ENCODE assay signal across 8 mouse cellular contexts in the genomic region with DNA sequence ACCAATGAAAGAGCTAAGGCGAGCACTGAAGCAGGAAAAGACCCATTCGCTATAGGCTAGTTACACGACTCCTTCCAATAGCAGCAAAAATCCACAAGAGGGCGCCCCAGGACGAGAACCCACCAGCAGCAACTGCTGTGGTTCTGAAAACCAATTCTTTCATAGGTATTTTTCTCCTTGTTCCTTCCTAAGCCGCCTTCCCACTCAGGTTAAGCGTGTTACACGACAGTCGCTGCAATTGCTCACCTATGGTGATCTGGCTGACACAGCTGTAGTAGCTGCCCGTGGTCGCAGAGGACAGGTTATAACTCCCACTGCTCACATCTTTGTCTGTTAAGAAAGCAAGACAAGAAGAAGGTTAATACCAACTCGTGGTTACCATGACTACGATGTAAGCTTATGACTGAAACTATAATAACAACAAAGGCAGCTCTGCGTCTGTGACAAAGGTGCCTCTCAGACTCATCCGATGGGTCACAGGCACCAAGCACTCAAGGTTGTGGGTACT. TPM values are rescaled to one million over a fixed set of nuclear protein-coding genes. Genes with fewer than 3 reads are reported as not detected.
DNase-seq lines count a peak whose midpoint lies in the region; ATAC-seq and TF ChIP-seq lines count a peak whose summit lies in the region.

No protein-coding gene starts in this region.

- WGBS in embryonic facial prominence, embryonic 10.5 days: 29% methylated on average over 15 of the region's 15 CpGs
- 30% methylated on average over 15 of the region's 15 CpGs for WGBS in heart, postnatal 0 days
- WGBS in liver, postnatal 0 days (ENCODE audit: insufficient replicate concordance): 29% methylated on average over 15 of the region's 15 CpGs
- WGBS in neural tube, embryonic 15.5 days: 14% methylated on average over 15 of the region's 15 CpGs

- ATAC-seq in heart, postnatal 0 days (ENCODE audit: insufficient read depth, low read depth): no peak
- 0 out of 2 replicates have a peak, but pooled peaks have one; percentile 19 for ATAC-seq in liver, postnatal 0 days
- ATAC-seq in neural tube, embryonic 15.5 days (ENCODE audit: low FRiP score): peak; percentile 92

- no peak overlapping the region for H3K4me3 ChIP-seq in embryonic facial prominence, embryonic 10.5 days
- H3K4me3 ChIP-seq in heart, postnatal 0 days (ENCODE audit: low read depth, low read length): no peak overlapping the region
- H3K4me3 ChIP-seq in liver, postnatal 0 days (ENCODE audit: low read depth, low read length): no peak overlapping the region
- peak overlapping the region; percentile 24; the same call in 1 of the 2 replicates for H3K4me3 ChIP-seq in neural tube, embryonic 15.5 days (replicated peaks)

- H3K27ac ChIP-seq in embryonic facial prominence, embryonic 10.5 days (replicated peaks): no peak overlapping the region
- no peak overlapping the region for H3K27ac ChIP-seq in heart, postnatal 0 days (ENCODE audit: low read depth)
- H3K27ac ChIP-seq in liver, postnatal 0 days (ENCODE audit: low read depth): no peak overlapping the region
- H3K27ac ChIP-seq in neural tube, embryonic 15.5 days (replicated peaks): no peak overlapping the region

- H3K36me3 ChIP-seq in embryonic facial prominence, embryonic 10.5 days (replicated peaks): no peaks in the 10 kb centered on the region
- H3K36me3 ChIP-seq in heart, postnatal 0 days (replicated peaks; ENCODE audit: control insufficient read depth, insufficient read depth, low read length): no peaks in the 10 kb centered on the region
- no peaks in the 10 kb centered on the region for H3K36me3 ChIP-seq in liver, postnatal 0 days (replicated peaks; ENCODE audit: insufficient read depth, low read length)
- no peaks in the 10 kb centered on the region for H3K36me3 ChIP-seq in neural tube, embryonic 15.5 days

- TF ChIP-seq EP300 in heart, postnatal 0 days (IDR thresholded peaks at IDR 0.05; ENCODE audit: low read depth): no peak
- TF ChIP-seq EP300 in liver, postnatal 0 days (IDR thresholded peaks at IDR 0.05; ENCODE audit: low read depth): no peak

- H3K4me1 ChIP-seq in embryonic facial prominence, embryonic 10.5 days: no peaks in the 10 kb centered on the region
- H3K4me1 ChIP-seq in heart, postnatal 0 days (ENCODE audit: control insufficient read depth, insufficient read depth): no peaks in the 10 kb centered on the region
- H3K4me1 ChIP-seq in liver, postnatal 0 days (ENCODE audit: insufficient read depth): no peaks in the 10 kb centered on the region
- 0 out of 2 replicates have a peak, but pooled peaks cover 3% of the 10 kb centered on the region for H3K4me1 ChIP-seq in neural tube, embryonic 15.5 days

- H3K4me2 ChIP-seq in heart, postnatal 0 days (ENCODE audit: low read depth, low read length): no peak overlapping the region
- no peak overlapping the region for H3K4me2 ChIP-seq in liver, postnatal 0 days (ENCODE audit: low read depth, low read length)
- H3K4me2 ChIP-seq in neural tube, embryonic 15.5 days: peak overlapping the region; percentile 43

- H3K9me3 ChIP-seq in embryonic facial prominence, embryonic 10.5 days: no peaks in the 10 kb centered on the region
- no peaks in the 10 kb centered on the region for H3K9me3 ChIP-seq in heart, postnatal 0 days (replicated peaks; ENCODE audit: control insufficient read depth, low read length)
- H3K9me3 ChIP-seq in liver, postnatal 0 days (ENCODE audit: low read length): no peaks in the 10 kb centered on the region
- H3K9me3 ChIP-seq in neural tube, embryonic 15.5 days (replicated peaks): no peaks in the 10 kb centered on the region

- no peaks in the 10 kb centered on the region for H3K27me3 ChIP-seq in embryonic facial prominence, embryonic 10.5 days (replicated peaks; ENCODE audit: low read depth, poor library complexity, severe bottlenecking)
- H3K27me3 ChIP-seq in heart, postnatal 0 days (ENCODE audit: control insufficient read depth, insufficient read depth, low read length): no peaks in the 10 kb centered on the region
- H3K27me3 ChIP-seq in liver, postnatal 0 days (ENCODE audit: insufficient read depth, low read length): no peaks in the 10 kb centered on the region
- no peaks in the 10 kb centered on the region for H3K27me3 ChIP-seq in neural tube, embryonic 15.5 days (replicated peaks)

- peak; percentile 86 for TF ChIP-seq CTCF in heart, postnatal 0 days (IDR thresholded peaks at IDR 0.05; ENCODE audit: low read depth)
- peak; percentile 88 for TF ChIP-seq CTCF in liver, postnatal 0 days (IDR thresholded peaks at IDR 0.05; ENCODE audit: low read depth)

- peak; percentile 26 for DNase-seq in CD4-positive helper T cell, adult 2 months (ENCODE audit: low read depth, low spot score)
- DNase-seq in adrenal gland, postnatal 36 days: peak; percentile 71 to 81
- DNase-seq in embryonic facial prominence, embryonic 10.5 days (ENCODE audit: low spot score): peak; percentile 80
- peak; percentile 16 for DNase-seq in heart, postnatal 0 days (ENCODE audit: low spot score)
- peak; percentile 58 to 73 for DNase-seq in kidney, postnatal 25 days
- DNase-seq in liver, postnatal 0 days: peak; percentile 77
- DNase-seq in thymus, postnatal 0 days (ENCODE audit: low spot score): peak; percentile 72

- no peak overlapping the region for H3K9ac ChIP-seq in heart, postnatal 0 days (replicated peaks; ENCODE audit: low read depth, low read length)
- no peak overlapping the region for H3K9ac ChIP-seq in liver, postnatal 0 days (replicated peaks)
- no peak overlapping the region for H3K9ac ChIP-seq in neural tube, embryonic 15.5 days (replicated peaks)

RNA-seq across cellular contexts. Expression of a gene that starts 17.5 kb away (rescaled TPM):
- total RNA-seq in adrenal gland, postnatal 36 days (2021): under 1 TPM; 0.36 TPM
- polyA plus RNA-seq in embryonic facial prominence, embryonic 10.5 days (2016; fragmentation: Nextera tagmentation; extraction: Ambion mirVana): 0.20 and 0.95 TPM in 2 replicates
- total RNA-seq in heart, postnatal 0 days (2014; rRNA removed; ENCODE audit: low replicate concordance): 1.8 and 3.8 TPM in 2 replicates
- 2.7 and 3.2 TPM in 2 replicates for polyA plus RNA-seq in heart, postnatal 0 days (2015; fragmentation: Nextera tagmentation; extraction: Ambion mirVana)
- polyA plus RNA-seq in liver, postnatal 0 days (2015; fragmentation: Nextera tagmentation; extraction: Ambion mirVana): not detected in 2 replicates
- 12.4 and 12.5 TPM in 2 replicates for polyA plus RNA-seq in neural tube, embryonic 15.5 days (2015; fragmentation: Nextera tagmentation; extraction: Ambion mirVana)
- 0.03 and 0.14 TPM in 2 replicates for polyA plus RNA-seq in thymus, postnatal 0 days (2015; fragmentation: Nextera tagmentation; extraction: Ambion mirVana)

Comparison
In these comparisons a context has a peak if more than half of its experiments do, and no peak if none do; other contexts are left out.
1. DNase-seq: peak in every context shown above with its lines; median percentile 80 in embryonic facial prominence, embryonic 10.5 days; 77 in liver, postnatal 0 days; 76 in adrenal gland, postnatal 36 days; 72 in thymus, postnatal 0 days; 66 in kidney, postnatal 25 days; 26 in CD4-positive helper T cell, adult 2 months; 16 in heart, postnatal 0 days.